Mouse (Mus musculus) urinary bladder, postnatal 25 days (tissue): ENCODE measurements around the gene Ptprd.

Experiments
- DNase-seq: peaks from one replicate; pipeline ENCODE4 v3.0.0; 2022; ENCODE audit warnings: low spot score

Gene Ptprd

DNA sequence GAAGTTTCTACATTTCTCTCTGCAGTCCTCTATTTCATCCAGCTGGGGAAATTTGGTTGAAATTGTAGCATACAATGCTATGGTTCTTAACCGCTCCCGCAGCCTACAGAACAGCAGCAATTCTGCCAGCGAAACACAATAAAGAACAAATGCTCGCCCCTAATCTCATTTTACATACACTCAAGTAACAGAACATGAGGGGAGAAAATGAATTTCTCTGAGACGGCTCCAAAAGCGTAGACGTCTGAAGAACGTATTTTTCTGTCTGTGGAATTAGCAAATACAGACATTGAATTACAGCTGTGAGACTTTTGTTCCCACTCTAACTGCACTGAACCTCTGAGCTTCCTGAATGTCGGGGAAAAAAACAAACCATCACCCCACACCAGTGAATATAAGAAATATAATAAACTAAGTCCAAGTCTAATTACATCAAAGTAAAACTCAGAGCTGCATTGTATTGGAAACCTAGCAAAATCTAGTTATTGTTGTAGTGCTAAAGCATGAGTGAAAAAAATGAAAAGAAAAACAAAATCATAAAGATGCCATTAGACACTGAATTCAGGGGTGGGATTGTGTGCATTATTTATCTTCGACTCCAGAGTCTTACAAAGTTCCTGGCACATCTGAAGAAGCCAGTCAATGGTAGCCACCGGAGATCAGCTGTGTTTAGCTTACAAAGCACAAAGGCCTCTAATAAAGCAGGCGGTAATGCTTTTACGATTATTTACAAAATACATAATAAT, 2187.8 kb downstream of the Ptprd start:
- no peak for DNase-seq

DNA sequence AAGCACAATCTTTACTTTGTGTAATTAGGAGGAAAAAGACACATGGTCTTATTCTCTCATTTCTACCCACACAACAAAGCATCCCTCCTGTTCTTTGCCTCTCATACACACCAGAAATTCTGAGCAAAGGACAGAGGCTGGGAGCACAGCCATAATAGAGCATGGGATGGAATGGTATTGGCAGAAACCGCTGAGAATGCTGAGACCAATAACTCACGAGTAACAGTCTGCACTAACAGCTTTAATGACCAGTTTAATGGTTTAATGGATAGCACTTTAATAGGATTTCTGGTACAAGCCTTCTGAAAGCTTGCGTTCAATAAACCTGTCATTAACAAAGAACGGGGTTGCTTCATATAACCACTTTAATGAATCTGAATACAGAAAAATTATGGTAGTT, 2190.1 kb downstream of the Ptprd start:
- no peak for DNase-seq

DNA sequence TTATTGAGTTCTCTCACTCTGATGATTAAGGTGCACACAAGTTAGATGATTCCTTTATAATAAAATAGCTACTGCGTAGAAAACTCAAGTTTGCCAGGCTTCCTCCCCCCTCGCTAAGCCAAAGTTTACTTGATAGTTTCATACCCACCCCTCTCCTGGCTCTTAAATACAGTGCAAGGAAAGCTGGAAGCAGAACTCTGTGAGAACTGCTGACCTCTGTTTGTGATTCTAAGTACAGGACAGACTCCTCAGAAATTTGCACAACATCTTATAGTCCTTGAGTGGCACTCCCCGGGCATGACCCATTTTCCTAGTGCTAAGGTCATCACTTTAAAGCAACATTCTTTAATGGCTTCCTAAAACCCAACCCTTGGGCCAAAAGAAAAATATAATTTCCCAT, 2196.7 kb downstream of the Ptprd start:
- DNase-seq, result no peak

DNA sequence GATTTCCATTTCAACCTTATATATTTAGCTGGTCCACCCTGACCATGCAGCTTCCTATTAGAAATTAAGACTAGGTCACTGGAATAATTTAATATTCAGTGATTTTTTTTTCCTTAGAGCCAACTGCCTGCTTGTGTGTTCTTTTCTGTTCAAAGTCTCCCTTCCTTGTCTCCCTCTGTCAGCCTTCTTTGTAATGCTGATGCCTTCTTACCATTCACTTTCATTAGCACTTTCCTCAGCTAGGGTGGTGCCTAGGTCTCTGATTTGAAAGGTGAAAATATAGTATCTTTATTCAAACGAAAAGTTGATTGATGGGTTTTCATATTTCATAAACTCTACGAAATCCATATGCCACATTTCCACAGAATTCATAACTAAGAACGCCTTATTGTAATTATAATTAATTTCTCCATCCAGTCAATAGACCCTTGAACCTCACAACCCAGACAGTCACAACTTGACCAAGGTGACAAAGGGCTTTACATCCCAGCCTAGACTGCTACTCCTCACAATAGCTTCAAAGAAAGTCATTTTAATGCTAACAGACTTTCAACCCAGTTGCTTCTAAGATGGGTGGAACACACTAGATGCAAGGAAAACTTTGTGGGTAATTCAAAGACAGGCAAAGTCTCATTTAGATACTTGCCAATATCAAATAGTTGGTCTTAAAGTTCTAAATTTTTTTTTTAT, 2197.5 kb downstream of the Ptprd start:
- DNase-seq, result no peak

DNA sequence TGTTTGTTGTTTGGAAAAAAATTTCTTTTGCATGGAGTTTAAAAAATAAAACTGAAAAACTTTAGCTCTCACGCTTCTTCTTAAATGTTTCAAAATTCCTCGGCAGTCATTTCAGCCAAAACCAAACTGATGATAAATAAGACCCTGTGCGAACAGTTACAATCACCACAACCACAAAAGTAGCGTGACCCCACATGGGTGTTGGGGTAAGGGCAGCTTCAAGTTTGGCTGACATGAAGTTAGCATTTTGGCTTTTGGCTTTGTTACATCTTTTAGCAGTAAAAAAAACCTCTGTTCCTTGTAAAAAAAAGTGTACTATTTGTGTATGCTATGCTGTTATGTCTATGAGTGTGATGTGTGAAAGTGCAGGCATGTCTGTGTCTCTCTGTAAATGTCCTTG, 2203.2 kb downstream of the Ptprd start:
- DNase-seq, result no peak

DNA sequence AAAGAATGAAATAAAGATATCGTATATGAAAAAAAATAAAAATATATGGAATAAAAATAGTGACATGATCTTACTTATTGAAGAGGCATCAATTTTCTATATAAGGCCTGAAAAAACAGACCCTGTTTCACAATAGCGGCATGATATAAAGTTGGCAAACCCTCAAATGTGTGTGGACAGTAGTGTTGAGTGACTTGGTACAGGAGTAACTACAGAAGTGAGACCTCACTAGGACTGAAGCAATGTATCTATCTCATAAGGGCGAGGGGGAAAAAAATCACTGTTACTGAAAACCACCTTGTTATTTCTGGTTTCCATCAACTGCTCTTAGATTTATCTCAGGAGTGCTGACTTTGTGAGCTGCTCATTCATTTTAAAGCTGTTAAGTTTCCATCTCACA, 2204.5 kb downstream of the Ptprd start:
- DNase-seq, result no peak

DNA sequence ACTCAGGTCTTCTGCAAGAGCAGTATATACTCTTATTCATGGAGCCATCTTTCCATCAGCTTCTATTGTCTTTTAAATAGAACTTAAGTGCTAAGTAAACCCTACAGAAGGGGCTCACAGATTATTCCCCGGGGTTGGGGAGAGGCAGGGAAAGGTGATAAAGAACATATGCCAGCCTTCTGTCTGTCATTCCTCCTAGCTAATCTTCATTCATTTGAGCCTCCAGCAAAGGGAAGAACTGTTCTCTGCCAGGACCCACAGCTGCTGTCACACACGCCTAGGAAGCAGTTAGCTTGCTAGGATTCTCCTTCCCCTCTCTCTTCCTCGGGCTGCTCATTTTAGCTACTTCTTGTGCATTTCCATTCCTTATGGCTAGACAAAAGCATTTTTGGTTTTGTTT, 2205.0 kb downstream of the Ptprd start:
- no peak for DNase-seq

DNA sequence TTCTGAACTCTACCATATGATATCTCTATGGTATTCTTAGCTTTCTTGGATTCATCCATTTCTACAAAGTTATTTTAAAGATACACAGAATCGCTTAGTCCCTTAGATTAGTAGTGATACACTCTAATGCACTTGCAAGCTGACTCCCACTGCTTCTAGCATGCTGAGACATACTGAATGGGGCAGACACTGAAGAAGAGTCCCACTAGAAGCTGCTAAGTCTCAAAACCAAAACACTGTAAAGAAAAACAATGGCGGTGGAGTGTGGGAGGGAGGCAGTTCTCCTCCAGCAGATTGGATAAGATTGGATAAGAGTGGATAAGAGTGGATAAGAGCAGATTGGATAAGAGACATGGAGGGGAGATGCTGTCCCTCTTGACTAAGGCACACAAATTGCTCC, 2207.6 kb downstream of the Ptprd start:
- DNase-seq, result no peak

DNA sequence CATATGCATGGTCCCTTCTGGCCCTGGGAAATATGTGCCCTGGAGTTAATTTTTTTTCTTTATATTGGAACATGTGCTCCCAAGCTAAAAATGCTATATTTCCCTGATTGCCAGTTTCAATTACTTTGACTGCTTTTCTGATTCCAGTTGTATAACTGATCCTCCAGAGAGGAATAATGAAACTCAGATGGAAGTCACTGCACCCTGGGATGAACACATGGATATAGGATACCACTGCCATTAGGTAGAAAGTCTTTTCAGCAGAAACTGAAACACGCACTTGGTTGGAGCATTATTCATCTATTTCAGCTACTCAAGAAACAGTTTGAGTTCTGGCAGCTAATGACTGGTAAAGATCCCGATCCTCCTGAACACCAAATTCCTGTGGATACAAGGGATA, 2211.5 kb downstream of the Ptprd start:
- no peak for DNase-seq

DNA sequence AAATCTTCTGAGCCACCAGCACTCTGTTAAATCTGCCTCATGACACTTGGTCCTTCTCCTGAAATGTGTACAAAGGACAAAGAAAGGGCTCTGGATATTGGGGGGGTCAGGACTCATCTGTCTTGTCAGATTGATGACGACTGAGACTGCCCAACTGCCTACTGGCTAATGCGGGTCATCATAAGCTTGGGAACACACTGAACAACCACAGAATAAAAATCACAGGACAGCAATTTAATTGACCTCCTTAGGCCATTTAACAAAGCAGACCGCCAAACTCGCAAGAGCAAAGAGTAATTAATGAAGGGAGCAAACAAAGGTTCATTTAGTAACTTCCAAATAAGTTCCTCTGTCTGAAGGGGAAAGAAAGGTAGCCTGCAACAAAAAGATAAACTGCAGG, 2215.9 kb downstream of the Ptprd start:
- no peak for DNase-seq

DNA sequence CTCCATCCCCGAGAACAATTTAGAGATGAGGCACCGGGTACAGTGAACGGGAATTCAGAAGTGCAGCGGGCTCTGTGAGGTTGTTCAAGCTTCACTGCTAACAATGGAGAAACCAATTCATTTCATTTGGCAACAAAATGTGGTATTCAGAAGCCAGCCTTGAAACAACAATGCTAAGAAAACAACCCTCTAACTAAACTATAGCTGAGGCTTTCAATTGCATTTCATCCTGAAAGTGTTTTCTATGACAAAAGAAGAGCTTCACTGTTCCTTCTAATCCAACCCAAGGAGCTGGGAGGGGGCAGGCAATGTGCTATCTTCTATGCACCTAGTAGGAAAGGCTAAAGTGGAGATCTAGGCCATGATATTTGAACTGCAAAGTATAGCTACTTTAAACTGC, 2217.2 kb downstream of the Ptprd start:
- no peak for DNase-seq

DNA sequence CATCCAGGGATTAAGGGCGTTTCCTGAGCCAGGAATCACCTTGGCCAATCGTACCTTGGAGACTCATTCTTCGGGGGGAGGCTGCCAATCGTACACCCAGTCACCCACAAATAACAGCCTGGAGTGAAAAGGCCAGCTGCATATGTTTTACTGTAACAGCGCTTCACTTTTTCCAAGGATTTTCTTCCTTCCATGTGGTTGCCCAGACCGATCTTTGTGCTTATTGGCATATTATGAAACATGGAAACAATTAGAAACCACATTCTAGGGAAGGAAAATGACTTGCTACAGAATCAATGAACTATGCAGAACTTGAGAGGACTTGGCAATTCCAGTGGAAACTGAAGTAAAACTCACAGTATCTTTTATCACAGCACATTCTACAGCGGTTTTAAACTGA, 2218.7 kb downstream of the Ptprd start:
- DNase-seq, result no peak

DNA sequence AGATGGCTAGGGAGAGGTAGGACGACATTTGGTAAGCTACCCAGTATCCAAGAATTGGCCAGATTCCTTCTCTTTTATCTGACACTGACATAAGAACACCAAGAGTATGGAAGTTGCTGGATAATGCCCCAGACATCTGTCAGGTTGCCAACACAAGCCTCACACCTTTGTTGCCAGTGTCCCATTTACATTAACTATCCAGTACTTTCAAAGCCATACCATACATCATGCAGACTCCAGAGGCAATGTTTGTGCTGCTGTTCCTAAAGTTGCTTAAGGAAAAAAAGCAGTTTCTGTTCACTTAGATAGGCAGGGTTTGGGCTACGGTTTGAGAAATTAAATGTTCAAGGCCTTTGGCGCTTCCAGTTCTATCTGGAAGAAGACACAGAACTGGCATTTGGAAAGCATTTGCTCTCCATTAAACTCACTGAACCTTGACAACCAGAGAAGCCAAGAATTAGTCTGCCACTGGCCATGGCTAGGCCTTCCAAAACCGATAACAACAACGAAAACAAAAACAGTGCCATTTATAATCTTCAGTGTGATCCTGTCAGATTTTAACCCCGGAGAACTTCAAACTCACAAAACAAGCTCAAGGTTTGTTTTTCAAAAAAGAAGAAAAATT, 2220.0 kb downstream of the Ptprd start:
- no peak for DNase-seq

DNA sequence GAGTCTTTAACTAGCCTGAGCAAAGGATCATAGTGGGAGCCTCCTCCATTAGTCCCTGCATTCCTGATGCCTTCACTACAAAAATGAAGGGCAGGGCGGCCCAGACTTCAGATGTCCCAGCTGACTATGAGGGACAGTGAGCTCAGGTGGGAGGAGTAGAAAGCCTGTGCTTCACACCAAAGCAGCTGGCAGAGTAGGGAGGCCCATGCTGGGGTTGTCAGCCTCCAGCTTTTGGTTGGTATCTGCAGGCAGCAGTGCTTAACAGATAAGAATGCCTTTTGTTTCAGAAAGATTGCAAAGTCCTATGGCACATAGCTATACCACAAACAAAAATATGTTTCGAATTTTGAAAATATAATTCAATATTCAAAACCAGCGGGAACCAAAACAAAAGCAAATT, 2237.0 kb downstream of the Ptprd start:
- no peak for DNase-seq

DNA sequence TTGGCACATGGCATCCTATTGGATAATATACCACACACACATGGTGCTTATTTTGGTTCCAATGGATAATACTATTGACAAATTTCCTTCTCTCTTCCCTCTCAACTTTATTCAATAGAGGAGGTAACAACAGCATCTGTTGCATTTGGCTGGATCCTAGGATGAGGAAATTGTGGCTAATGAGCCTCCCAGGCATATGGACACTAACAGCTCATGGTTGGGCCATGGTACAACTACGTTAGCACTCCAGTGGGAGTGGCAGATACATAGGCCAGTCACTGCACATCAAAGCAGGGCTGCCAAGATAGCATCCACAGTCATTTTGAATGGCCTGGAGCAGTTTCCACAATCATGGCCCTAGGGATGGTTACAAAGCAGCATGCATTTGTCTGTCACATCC, 2238.4 kb downstream of the Ptprd start:
- no peak for DNase-seq

DNA sequence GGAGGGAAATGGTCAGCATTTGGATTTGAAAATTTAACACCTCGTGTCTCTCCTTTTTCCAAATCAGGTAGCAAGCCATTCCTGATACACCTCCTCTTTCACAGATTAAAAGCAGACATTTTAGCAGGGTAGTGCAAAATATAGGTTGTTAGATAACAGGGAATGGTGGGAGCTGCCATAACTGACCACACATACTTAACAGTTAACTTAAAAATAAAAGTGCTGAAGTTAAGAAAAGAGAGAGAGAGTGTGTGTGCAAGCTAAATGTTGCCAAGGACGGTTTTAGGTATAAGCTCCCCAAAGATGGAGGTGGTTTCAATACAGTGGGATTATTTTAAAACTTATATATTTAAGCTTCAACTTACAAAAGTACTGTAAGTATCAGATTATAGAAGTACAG, 2241.8 kb downstream of the Ptprd start:
- DNase-seq, result no peak

DNA sequence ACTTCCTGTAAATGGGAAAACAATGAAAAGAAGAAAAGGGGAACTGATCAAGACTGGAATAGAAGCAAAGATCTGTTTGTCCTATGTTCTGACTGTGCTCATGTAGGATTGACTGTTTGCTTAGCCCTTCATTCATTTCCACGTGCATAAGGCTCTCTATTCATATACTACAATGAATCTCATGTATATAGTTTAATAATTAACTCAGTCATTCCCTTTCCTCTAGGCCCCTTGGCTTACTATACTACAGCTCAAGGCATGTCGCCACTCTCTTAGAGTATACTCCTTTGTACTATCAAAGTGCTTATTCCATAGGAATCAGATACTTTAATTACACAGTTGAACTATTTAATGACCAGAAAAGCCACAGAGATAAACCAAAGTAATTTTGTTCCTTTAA, 2243.1 kb downstream of the Ptprd start:
- no peak for DNase-seq

DNA sequence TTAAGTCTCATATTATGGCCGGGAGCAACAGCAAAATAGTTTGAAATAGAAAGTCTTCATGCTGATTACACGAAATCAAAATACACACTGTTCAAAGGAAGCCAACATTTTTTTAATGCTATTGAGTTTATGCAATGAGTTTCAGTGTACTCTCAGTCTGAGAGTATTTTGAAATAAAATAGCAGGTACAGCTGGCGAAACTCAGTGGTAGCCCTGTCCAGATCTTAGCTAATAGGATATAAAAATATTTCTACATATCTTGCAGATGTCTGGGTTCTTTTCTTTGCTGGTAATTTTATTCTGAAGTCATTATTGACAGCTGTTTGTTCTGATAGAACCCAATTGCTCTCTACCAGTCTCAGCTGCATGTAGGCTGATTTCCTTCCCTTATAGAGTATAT, 2246.0 kb downstream of the Ptprd start:
- no peak for DNase-seq

DNA sequence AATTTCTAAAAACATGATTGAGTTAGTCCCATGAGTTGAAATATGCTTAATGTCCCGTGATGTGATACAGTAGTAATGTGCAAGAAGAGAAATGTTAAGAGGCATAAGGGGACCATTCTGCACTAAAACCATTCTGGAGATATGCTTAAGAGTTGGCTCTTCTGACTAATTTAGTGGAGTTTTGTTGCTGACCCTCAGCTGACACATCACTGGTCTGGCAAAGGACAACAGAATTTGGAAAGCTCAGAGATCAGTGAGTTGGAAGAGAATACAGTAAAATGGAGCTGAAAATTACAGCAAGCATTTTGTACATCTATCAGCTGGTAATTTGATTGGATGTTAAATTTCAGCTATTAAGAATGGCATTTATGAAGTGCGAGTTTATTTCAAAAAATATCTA, 2248.8 kb downstream of the Ptprd start:
- DNase-seq, result no peak

DNA sequence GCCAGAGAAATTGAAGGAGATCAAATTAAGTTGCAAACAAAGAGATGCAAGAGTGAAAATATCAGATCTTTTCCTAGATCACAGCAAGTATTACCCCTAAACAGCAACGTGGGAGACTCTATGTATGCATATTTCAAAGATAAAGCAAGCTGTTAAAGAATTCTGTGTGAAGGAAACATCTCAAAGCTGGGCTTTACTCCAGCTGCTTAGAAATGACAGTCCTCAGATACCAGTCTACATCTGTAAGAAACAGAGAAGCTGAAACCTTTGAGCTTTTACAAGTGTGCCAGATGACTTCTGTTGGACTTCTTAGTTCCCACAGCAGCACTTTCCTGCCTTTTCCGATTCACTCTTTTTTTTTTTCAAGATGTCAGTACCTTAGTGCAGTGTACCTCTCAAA, 2249.9 kb downstream of the Ptprd start:
- DNase-seq, result no peak

DNA sequence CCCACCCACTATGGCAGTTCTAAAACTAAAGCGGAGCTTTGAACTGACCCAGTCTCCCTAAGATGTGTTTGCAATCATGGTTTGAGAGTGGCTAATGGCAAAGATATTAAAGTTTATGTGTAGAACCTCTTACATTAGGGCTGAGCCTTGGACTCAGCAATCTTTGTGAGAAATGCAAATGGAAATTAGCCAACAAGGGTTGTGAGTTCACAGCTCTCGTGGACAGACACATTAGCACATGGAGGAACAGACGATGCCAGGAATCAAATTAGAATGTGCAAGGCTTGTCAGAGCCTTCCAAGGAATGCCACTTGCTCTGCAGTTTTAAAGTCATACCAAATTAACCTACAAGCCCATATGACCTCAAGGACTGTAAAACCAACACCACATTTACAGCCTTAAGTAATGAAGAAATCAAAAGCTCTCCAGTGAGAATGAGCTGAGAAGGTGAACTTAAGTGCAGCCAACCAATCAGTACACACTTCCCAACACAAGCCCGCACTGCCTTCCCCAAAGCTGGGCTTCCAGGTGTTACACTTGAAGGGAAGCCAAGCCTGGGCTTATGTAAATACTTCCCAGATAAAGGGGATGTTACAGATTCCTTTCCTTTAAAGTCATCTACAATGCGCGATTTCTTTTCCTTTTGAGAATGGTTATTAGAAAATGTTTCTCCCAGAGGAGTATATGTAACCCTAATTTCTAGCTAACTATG, 2258.3 kb downstream of the Ptprd start:
- no peak for DNase-seq

DNA sequence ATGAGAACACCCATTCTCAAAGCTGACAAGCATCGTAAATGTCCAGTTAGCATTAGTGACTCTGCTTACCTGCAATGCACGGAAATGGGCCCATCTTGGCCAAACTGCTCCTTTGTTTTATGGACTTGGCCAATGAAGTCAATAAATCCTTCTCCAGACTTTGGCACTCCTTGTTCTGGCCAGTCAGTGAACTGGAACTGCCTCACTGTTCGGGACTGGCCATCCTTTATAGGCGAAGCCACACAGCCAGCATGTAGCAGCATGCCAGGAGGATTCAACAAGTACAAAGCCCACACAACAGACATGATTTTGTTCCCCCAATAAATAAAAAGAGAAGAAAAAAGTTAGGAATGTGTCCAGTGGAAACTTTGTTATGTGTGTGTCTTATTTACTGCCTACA, 2261.2 kb downstream of the Ptprd start:
- no peak for DNase-seq

DNA sequence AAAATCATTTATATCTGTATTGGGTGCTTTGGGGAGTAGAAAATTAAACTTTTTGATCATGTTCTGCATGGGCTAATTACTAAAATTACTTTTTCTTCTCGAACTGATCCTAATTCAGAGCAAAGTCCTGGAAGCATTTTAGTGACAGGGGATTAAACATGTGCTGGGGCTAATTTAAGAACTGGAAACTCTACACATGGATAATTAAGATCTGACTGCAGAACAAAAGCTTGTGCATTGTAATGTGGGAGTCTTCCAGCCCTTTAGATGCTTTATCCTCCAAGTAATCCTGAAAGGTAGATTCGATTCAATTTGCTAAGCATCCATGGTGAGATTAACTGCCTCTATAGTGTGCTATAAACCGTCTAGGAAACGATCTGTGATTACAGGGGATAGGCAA, 2316.9 kb downstream of the Ptprd start:
- DNase-seq, result no peak
